Mouse (Mus musculus) forebrain, embryonic 11.5 days (tissue): ENCODE results near the gene Ppp2r5e. TPM values are rescaled to one million over a fixed set of nuclear protein-coding genes. Genes with fewer than 3 reads are reported as not detected.
"Not testable (repeated sequence)": the region's sequence is repeated elsewhere in the genome, so short reads cannot be mapped to it uniquely, and the experiment has no call there.

Experiments
- ATAC-seq: fragments of 200-750 bp; cut with Nextera tagmentation; replicated peaks from 2 replicates; pipeline ENCODE4 v1.8.0; 2017; ENCODE audit warnings: moderate TSS enrichment; ENCODE audit not compliant: low FRiP score
- DNase-seq: peaks from one replicate; pipeline ENCODE4 v3.0.0-alpha.2; 2017; ENCODE audit warnings: low spot score
- H3K27ac ChIP-seq: fragments of 300-500 bp; sonication (generic); 2 replicates; pipeline ENCODE4 v1.5.1; 2014; ENCODE audit warnings: low read depth, low read length
- H3K27me3 ChIP-seq: fragments of 300-500 bp; sonication (generic); 2 replicates; pipeline ENCODE4 v1.6.1; 2014; ENCODE audit warnings: mild to moderate bottlenecking, low read length, mixed read lengths; ENCODE audit not compliant: control insufficient read depth, insufficient read depth
- H3K36me3 ChIP-seq: fragments of 300-500 bp; sonication (generic); 2 replicates; pipeline ENCODE4 v1.6.1; 2014; ENCODE audit warnings: mild to moderate bottlenecking, low read length, moderate library complexity, mixed read lengths; ENCODE audit not compliant: control insufficient read depth, insufficient read depth
- H3K4me1 ChIP-seq: fragments of 300-500 bp; sonication (generic); replicated peaks from 2 replicates; pipeline ENCODE4 v1.6.1; 2014; ENCODE audit warnings: low read length, mixed read lengths; ENCODE audit not compliant: control insufficient read depth, insufficient read depth
- H3K4me2 ChIP-seq: fragments of 300-500 bp; sonication (generic); 2 replicates; pipeline ENCODE4 v1.6.1; 2014; ENCODE audit warnings: low read depth, mild to moderate bottlenecking, low read length, moderate library complexity, mixed read lengths; ENCODE audit not compliant: severe bottlenecking
- H3K4me3 ChIP-seq: fragments of 300-500 bp; sonication (generic); 2 replicates; pipeline ENCODE4 v1.5.1; 2014; ENCODE audit warnings: low read depth, low read length
- H3K9ac ChIP-seq: fragments of 300-500 bp; sonication (generic); 2 replicates; pipeline ENCODE4 v1.6.1; 2014; ENCODE audit warnings: low read length
- H3K9me3 ChIP-seq: fragments of 300-500 bp; sonication (generic); 2 replicates; pipeline ENCODE4 v1.6.1; 2016; ENCODE audit warnings: low read length, mixed read lengths; ENCODE audit not compliant: control insufficient read depth
- WGBS: fragments of 180-500 bp; shearing (Covaris S2); extraction: QIAGEN DNeasy Blood & Tissue Kit; methylation state at CpG from one replicate; pipeline ENCODE4 v1.1.7; 2014; 5-methylcytosine and 5-hydroxymethylcytosine counted together
- polyA plus RNA-seq: library from polyadenylated mRNA; unstranded; fragments of >200 nt; fragmentation: Nextera tagmentation; extraction: Ambion mirVana; gene quantifications from 2 replicates; pipeline ENCODE4 v1.2.1, GENCODE M21; 2014

Ppp2r5e gene
- polyA plus RNA-seq, 1 experiment from 2014 or later, result 26.1 TPM

- 85% methylated on average over 14 of the region's 14 CpGs for WGBS
- Histone ChIP-seq H3K4me1 (no peaks in the 10 kb centered on the region), H3K27me3 (no peaks in the 10 kb centered on the region), H3K4me2 (no peak overlapping the region), H3K9me3 (no peaks in the 10 kb centered on the region), H3K27ac (no peak overlapping the region), H3K36me3 (no peaks in the 10 kb centered on the region), H3K4me3 (no peak overlapping the region), H3K9ac (no peak overlapping the region)
- no peak for ATAC-seq
- DNase-seq, result no peak
Measured at GRCm38 (mm10) chr12:75450011-75450410, 146.0 kb downstream of the Ppp2r5e start.

- no peak overlapping the region for H3K27ac ChIP-seq
- no peaks in the 10 kb centered on the region for H3K27me3 ChIP-seq
- H3K9ac ChIP-seq, result no peak overlapping the region
- no peaks in the 10 kb centered on the region for H3K9me3 ChIP-seq
- ATAC-seq, result no peak
- 80% methylated on average over 6 of the region's 6 CpGs for WGBS
- no peak for DNase-seq
- no peak overlapping the region for H3K4me3 ChIP-seq
- no peaks in the 10 kb centered on the region for H3K4me1 ChIP-seq
- no peak overlapping the region for H3K4me2 ChIP-seq
- H3K36me3 ChIP-seq, result no peaks in the 10 kb centered on the region
Measured at GRCm38 (mm10) chr12:75449475-75449966, 146.5 kb downstream of the Ppp2r5e start.

DNA sequence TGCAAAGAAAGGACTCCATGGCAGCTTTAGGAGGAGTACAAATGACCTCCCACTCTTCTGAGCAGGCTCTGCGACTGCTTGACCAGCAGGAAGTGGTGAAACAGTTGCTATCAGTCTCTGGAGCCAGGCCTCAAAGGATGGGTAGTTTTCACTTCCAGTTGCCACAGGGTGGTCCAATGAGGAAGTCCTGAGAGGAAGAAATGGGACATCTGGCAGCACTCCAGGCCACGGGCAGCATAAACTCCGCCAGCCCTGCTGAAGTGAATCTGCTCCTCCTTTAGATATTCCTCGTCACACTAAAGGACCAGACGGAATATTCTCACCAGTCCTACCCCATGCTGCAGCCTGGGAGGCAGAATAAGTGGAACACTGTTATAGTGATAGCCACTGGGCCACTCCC, 147.1 kb downstream of the Ppp2r5e start:
- no peak overlapping the region for H3K27ac ChIP-seq
- 93% methylated on average over 5 of the region's 5 CpGs for WGBS
- no peaks in the 10 kb centered on the region for H3K9me3 ChIP-seq
- no peak for DNase-seq
- no peak overlapping the region for H3K4me2 ChIP-seq
- ATAC-seq, result no peak
- no peak overlapping the region for H3K9ac ChIP-seq
- H3K36me3 ChIP-seq, result no peaks in the 10 kb centered on the region
- no peaks in the 10 kb centered on the region for H3K4me1 ChIP-seq
- H3K4me3 ChIP-seq, result no peak overlapping the region
- no peaks in the 10 kb centered on the region for H3K27me3 ChIP-seq

DNA sequence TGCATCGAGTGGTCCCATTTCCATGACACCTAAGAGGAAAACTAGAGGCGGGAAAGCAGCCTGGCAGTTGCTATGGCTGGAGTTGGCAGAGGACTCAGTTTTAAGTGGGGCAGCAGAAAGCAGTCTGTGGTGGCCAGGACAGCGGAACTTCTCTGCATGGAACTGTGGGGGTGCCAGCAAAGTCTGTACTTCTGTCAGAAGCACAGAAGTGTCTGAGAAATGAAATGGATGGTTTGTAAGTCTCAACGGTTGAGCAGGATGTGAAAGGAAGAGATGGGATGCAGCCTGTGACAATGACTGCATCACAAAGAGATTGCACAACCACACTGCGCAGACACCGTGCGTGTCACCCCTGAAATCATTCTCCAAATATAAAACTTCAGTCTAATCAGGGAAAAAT, 149.8 kb downstream of the Ppp2r5e start:
- H3K27me3 ChIP-seq, result no peaks in the 10 kb centered on the region
- no peaks in the 10 kb centered on the region for H3K4me1 ChIP-seq
- no peak overlapping the region for H3K27ac ChIP-seq
- DNase-seq, result no peak
- H3K36me3 ChIP-seq, result no peaks in the 10 kb centered on the region
- H3K9ac ChIP-seq, result no peak overlapping the region
- no peaks in the 10 kb centered on the region for H3K9me3 ChIP-seq
- 94% methylated on average over 7 of the region's 7 CpGs for WGBS
- H3K4me2 ChIP-seq, result no peak overlapping the region
- no peak overlapping the region for H3K4me3 ChIP-seq
- ATAC-seq, result no peak

GRCm38 (mm10) chr12:75432400-75432799, 163.6 kb downstream of the Ppp2r5e start:
- not testable (repeated sequence) for H3K4me1 ChIP-seq, H3K4me2 ChIP-seq, H3K9ac ChIP-seq, H3K4me3 ChIP-seq, ATAC-seq, H3K27me3 ChIP-seq, H3K27ac ChIP-seq, H3K36me3 ChIP-seq, DNase-seq, H3K9me3 ChIP-seq
- WGBS, result 79% methylated on average over 6 of the region's 6 CpGs

- no peaks in the 10 kb centered on the region for H3K27me3 ChIP-seq
- no peak overlapping the region for H3K9ac ChIP-seq
- H3K36me3 ChIP-seq, result no peaks in the 10 kb centered on the region
- no peak overlapping the region for H3K4me2 ChIP-seq
- no peaks in the 10 kb centered on the region for H3K9me3 ChIP-seq
- WGBS, result 86% methylated on average over 1 of the region's 1 CpGs
- H3K4me1 ChIP-seq, result no peaks in the 10 kb centered on the region
- ATAC-seq (no peak), DNase-seq (no peak)
- no peak overlapping the region for H3K4me3 ChIP-seq
- no peak overlapping the region for H3K27ac ChIP-seq
Measured at GRCm38 (mm10) chr12:75429685-75430396, 166.2 kb downstream of the Ppp2r5e start.

GRCm38 (mm10) chr12:75428719-75429118, 167.3 kb downstream of the Ppp2r5e start:
- ATAC-seq (no peak), DNase-seq (no peak)
- no peaks in the 10 kb centered on the region for H3K36me3 ChIP-seq
- H3K9ac ChIP-seq, result no peak overlapping the region
- H3K9me3 ChIP-seq, result no peaks in the 10 kb centered on the region
- H3K4me3 ChIP-seq, result no peak overlapping the region
- no peak overlapping the region for H3K4me2 ChIP-seq
- WGBS, result 74% methylated on average over 6 of the region's 6 CpGs
- no peaks in the 10 kb centered on the region for H3K27me3 ChIP-seq
- no peak overlapping the region for H3K27ac ChIP-seq
- no peaks in the 10 kb centered on the region for H3K4me1 ChIP-seq

DNA sequence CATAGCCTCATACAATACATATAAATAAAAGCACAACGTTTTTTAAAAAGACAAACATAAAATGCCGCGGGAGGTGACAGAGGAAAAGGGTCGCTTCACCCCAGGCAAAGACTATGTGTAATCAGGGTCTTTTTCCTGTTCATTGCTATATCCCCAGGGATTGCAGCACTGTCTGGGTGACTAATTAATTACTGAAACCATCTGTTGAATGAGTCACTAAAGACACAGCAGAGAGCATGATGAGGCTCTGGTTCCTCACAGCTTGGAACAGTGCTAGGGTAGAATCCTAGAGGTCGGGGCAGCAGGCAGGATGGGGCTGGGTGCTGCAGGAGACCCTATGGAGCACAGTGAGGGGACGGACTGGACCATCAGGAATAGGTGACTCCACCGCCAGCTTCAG, 170.2 kb downstream of the Ppp2r5e start:
- Histone ChIP-seq H3K4me3 (no peak overlapping the region), H3K9me3 (no peaks in the 10 kb centered on the region), H3K27me3 (no peaks in the 10 kb centered on the region), H3K36me3 (no peaks in the 10 kb centered on the region), H3K4me1 (no peaks in the 10 kb centered on the region), H3K4me2 (no peak overlapping the region), H3K9ac (no peak overlapping the region), H3K27ac (no peak overlapping the region)
- no peak for DNase-seq
- WGBS, result 86% methylated on average over 7 of the region's 7 CpGs
- ATAC-seq, result no peak

- H3K36me3 ChIP-seq, result no peaks in the 10 kb centered on the region
- H3K9me3 ChIP-seq, result no peaks in the 10 kb centered on the region
- WGBS, result 93% methylated on average over 4 of the region's 4 CpGs
Measured at GRCm38 (mm10) chr12:75424817-75425216, 171.2 kb downstream of the Ppp2r5e start.

More at GRCm38 (mm10) chr12:75424817-75425216, 171.2 kb downstream of the Ppp2r5e start:
- H3K9ac ChIP-seq, result no peak overlapping the region
- no peak overlapping the region for H3K27ac ChIP-seq
- no peak overlapping the region for H3K4me2 ChIP-seq
- H3K27me3 ChIP-seq, result no peaks in the 10 kb centered on the region
- no peaks in the 10 kb centered on the region for H3K4me1 ChIP-seq
- ATAC-seq, result no peak
- DNase-seq, result no peak
- H3K4me3 ChIP-seq, result no peak overlapping the region
